Mouse (Mus musculus) kidney, postnatal 0 days (tissue): ENCODE results near the gene Tmem203. TPM values are rescaled to one million over a fixed set of nuclear protein-coding genes. Genes with fewer than 3 reads are reported as not detected.

Experiments
- ATAC-seq: fragments of 200-750 bp; cut with Nextera tagmentation; replicated peaks from 2 replicates; pipeline ENCODE4 v1.8.0; 2017; ENCODE audit warnings: low read depth, moderate number of reproducible peaks, moderate TSS enrichment, moderate library complexity; ENCODE audit not compliant: low FRiP score
- DNase-seq: peaks from one replicate; pipeline ENCODE4 v3.0.0-alpha.2; 2016; ENCODE audit warnings: low spot score
- H3K27ac ChIP-seq: fragments of 300-500 bp; sonication (generic); 2 replicates; pipeline ENCODE4 v1.5.1; 2014; ENCODE audit warnings: mild to moderate bottlenecking
- H3K27me3 ChIP-seq: fragments of 300-500 bp; sonication (generic); 2 replicates; pipeline ENCODE4 v1.6.1; 2014; ENCODE audit warnings: low read length, mixed read lengths; ENCODE audit not compliant: insufficient read depth
- H3K36me3 ChIP-seq: fragments of 300-500 bp; sonication (generic); 2 replicates; pipeline ENCODE4 v1.6.1; 2014; ENCODE audit warnings: low read length, mixed read lengths; ENCODE audit not compliant: insufficient read depth
- H3K4me1 ChIP-seq: fragments of 300-500 bp; sonication (generic); replicated peaks from 2 replicates; pipeline ENCODE4 v1.6.1; 2014; ENCODE audit warnings: antibody characterized with exemption, low read length, mixed read lengths; ENCODE audit not compliant: insufficient read depth
- H3K4me2 ChIP-seq: fragments of 300-500 bp; sonication (generic); 2 replicates; pipeline ENCODE4 v1.6.1; 2014; ENCODE audit warnings: mild to moderate bottlenecking, low read length, moderate library complexity, mixed read lengths
- H3K4me3 ChIP-seq: fragments of 300-500 bp; sonication (generic); replicated peaks from 2 replicates; pipeline ENCODE4 v1.5.1; 2014; ENCODE audit warnings: low read depth, low read length
- H3K9ac ChIP-seq: fragments of 300-500 bp; sonication (generic); 2 replicates; pipeline ENCODE4 v1.6.1; 2014; ENCODE audit warnings: low read depth, low read length
- H3K9me3 ChIP-seq: fragments of 300-500 bp; sonication (generic); replicated peaks from 2 replicates; pipeline ENCODE4 v1.6.1; 2016; ENCODE audit warnings: low read length, inconsistent platforms, mixed read lengths
- CTCF ChIP-seq: IDR thresholded peaks from 2 replicates; pipeline ENCODE4 v1.5.1; 2016; ENCODE audit warnings: antibody characterized with exemption, low read depth, mild to moderate bottlenecking, moderate library complexity
- WGBS: fragments of 180-500 bp; shearing (Covaris S2); extraction: QIAGEN DNeasy Blood & Tissue Kit; methylation state at CpG from one replicate; pipeline ENCODE4 v1.1.7; 2014; 5-methylcytosine and 5-hydroxymethylcytosine counted together
- polyA plus RNA-seq: library from polyadenylated mRNA; unstranded; fragments of >200 nt; fragmentation: Nextera tagmentation; extraction: Ambion mirVana; gene quantifications from 2 replicates; pipeline ENCODE4 v1.2.1, GENCODE M21; 2015

Tmem203 gene
- polyA plus RNA-seq, 1 experiment from 2014 or later = 46.7 TPM

GRCm38 (mm10) chr2:25237522-25237921 lies 17.7 kb upstream of the Tmem203 start:
- WGBS = 53% methylated on average over 4 of the region's 4 CpGs
- Histone ChIP-seq H3K4me1 (peaks cover 15% of the 10 kb centered on the region), H3K27ac (peak overlapping the region; percentile 47), H3K4me3 (no peak overlapping the region), H3K36me3 (no peaks in the 10 kb centered on the region), H3K9me3 (no peaks in the 10 kb centered on the region), H3K4me2 (no peak overlapping the region), H3K9ac (no peak overlapping the region), H3K27me3 (no peaks in the 10 kb centered on the region)
- DNase-seq (peak; percentile 7), ATAC-seq (no peak)
- TF ChIP-seq CTCF = no peak

- Histone ChIP-seq H3K4me2 (no peak overlapping the region), H3K4me1 (peaks cover 20% of the 10 kb centered on the region), H3K27ac (peak overlapping the region; percentile 47; the same call in 1 of the 2 replicates), H3K27me3 (no peaks in the 10 kb centered on the region), H3K4me3 (no peak overlapping the region), H3K9me3 (no peaks in the 10 kb centered on the region), H3K9ac (no peak overlapping the region), H3K36me3 (no peaks in the 10 kb centered on the region)
- no peak for ATAC-seq
- DNase-seq = no peak
- no peak for TF ChIP-seq CTCF
Observed at GRCm38 (mm10) chr2:25238106-25238505, 17.1 kb upstream of the Tmem203 start.

DNA sequence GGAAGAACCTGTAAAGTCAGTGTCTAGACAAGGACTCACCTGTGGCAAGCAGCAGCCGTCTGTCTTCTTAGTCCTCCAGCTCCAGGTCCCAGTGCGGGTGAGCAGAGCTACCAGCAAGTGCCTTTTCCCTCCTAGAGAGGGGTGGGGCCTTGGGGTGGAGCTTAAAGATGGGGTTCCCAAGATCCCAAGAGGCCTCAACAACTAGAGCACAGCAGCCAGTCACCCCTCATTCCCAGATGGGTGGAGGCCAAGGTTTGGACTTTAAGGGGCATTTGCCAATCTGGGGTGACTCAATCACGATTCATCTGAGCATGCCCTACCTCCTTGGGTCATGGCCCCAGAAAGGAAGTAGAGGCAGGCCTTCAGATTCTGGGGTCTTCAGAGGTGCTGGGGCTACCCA lies 15.5 kb upstream of the Tmem203 start:
- Histone ChIP-seq H3K27ac (no peak overlapping the region), H3K4me2 (no peak overlapping the region), H3K36me3 (no peaks in the 10 kb centered on the region), H3K9ac (no peak overlapping the region), H3K27me3 (no peaks in the 10 kb centered on the region), H3K4me1 (peaks cover 20% of the 10 kb centered on the region), H3K4me3 (no peak overlapping the region), H3K9me3 (no peaks in the 10 kb centered on the region)
- no peak for TF ChIP-seq CTCF
- 88% methylated on average over 3 of the region's 3 CpGs for WGBS
- no peak for DNase-seq
- no peak for ATAC-seq

DNA sequence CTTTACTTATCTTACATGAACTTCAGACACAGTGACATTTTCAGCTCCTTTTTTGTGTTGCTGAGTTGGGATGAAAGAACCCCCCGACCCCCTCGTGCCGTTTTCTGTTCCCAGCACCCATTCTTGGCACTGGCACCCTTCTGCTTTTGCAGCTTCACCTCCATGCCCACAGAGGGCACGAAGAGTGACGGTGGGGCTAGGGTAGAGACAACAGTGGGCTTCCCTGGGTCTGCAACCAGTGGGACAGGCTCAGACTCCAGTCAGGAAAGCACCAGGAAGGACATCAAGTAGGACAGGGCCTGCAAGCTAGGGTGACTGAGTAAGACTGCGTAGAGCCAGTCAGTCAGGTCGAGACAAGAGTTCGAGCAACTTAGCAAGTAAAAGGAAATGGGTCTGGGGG lies 14.9 kb upstream of the Tmem203 start:
- Histone ChIP-seq H3K4me3 (peak overlapping the region; percentile 26; the same call in 1 of the 2 replicates), H3K27me3 (no peaks in the 10 kb centered on the region), H3K4me1 (peaks cover 20% of the 10 kb centered on the region), H3K4me2 (peak overlapping the region; percentile 92), H3K36me3 (no peaks in the 10 kb centered on the region), H3K9ac (peak overlapping the region; percentile 36; the same call in 1 of the 2 replicates), H3K27ac (peak overlapping the region; percentile 59), H3K9me3 (no peaks in the 10 kb centered on the region)
- WGBS = 51% methylated on average over 8 of the region's 8 CpGs
- DNase-seq (no peak), ATAC-seq (no peak)
- TF ChIP-seq CTCF = no peak

DNA sequence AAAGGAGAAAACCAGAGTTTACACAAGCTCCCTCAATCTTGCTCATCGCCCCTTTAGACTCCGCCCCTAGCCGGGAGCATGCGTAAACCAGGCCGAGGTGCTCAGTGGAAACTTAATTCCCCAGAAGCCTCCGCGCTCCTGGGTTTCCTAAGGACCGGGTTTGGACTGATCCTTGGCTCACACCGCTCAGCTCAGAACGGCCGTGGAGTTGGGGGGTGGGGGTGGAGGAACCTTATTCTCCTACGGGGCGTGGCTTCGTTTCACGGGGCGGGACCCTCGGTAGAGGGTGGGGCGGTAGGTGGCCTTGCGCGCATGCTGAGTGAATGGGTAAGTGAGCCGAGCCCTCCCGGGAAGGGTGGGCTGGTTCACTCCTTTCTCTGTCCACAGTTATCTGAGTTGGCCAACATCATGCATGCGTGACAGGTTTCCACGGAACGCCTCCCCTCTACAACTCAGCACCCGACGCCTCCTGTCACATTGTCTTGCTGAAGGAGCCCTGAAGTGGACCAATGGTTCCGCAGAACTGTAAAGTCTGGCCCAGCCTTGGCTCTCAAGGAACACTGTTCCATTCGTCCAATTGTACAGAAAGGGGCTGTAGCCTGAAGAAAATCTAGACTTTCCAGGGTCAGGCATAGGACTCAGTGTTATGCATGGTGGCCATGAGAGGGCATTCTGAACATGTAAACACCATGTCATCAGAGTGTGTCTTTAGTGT lies 14.4 kb upstream of the Tmem203 start:
- peak overlapping the region; percentile 28; the same call in 1 of the 2 replicates for H3K9ac ChIP-seq
- 2% methylated on average over 29 of the region's 29 CpGs for WGBS
- peak overlapping the region; percentile 92 for H3K4me2 ChIP-seq
- no peaks in the 10 kb centered on the region for H3K27me3 ChIP-seq
- no peaks in the 10 kb centered on the region for H3K9me3 ChIP-seq
- TF ChIP-seq CTCF = no peak
- H3K27ac ChIP-seq = peak overlapping the region; percentile 59
- DNase-seq (peak; percentile 85), ATAC-seq (peak; percentile 84)
- H3K4me1 ChIP-seq = peaks cover 20% of the 10 kb centered on the region
- no peaks in the 10 kb centered on the region for H3K36me3 ChIP-seq
- H3K4me3 ChIP-seq = peak overlapping the region; percentile 26

GRCm38 (mm10) chr2:25241438-25241775 lies 13.8 kb upstream of the Tmem203 start:
- no peak for TF ChIP-seq CTCF
- H3K27ac ChIP-seq = peak overlapping the region; percentile 59; the same call in 1 of the 2 replicates
- peaks cover 20% of the 10 kb centered on the region for H3K4me1 ChIP-seq
- peak overlapping the region; percentile 92 for H3K4me2 ChIP-seq
- H3K9ac ChIP-seq = no peak overlapping the region
- H3K9me3 ChIP-seq = no peaks in the 10 kb centered on the region
- WGBS = 14% methylated on average over 6 of the region's 6 CpGs
- H3K36me3 ChIP-seq = no peaks in the 10 kb centered on the region
- ATAC-seq = 0 out of 2 replicates have a peak, but pooled peaks have one; percentile 10
- peak overlapping the region; percentile 26; the same call in 1 of the 2 replicates for H3K4me3 ChIP-seq
- DNase-seq = no peak
- no peaks in the 10 kb centered on the region for H3K27me3 ChIP-seq
